Mouse (Mus musculus) CH12.LX (cell line): ENCODE measurements at regions not wholly inside any gene's neighbourhood (a gene's known extent, or its start where the extent isn't known, plus 50 kb on each side); places are given as distances from the start of the nearest gene placed in this dataset.

Experiments
- BHLHE40 ChIP-seq: IDR thresholded peaks from 2 replicates; pipeline ENCODE4 v1.6.1; 2011; ENCODE audit warnings: mild to moderate bottlenecking, low read depth, low read length, improper control_type of control experiment
- CTCF ChIP-seq, 2 experiments: IDR thresholded peaks in 1 of 2; conservative IDR thresholded peaks in 1 of 2; 2 replicates each; pipeline ENCODE4 v1.5.1; 2011 to 2012; ENCODE audit warnings: low read depth in 2 of 2, low read length in 2 of 2, improper control_type of control experiment in 1 of 2, inconsistent platforms in 1 of 2, mild to moderate bottlenecking in 1 of 2, moderate library complexity in 1 of 2
- ELF1 ChIP-seq: IDR thresholded peaks from 2 replicates; pipeline ENCODE4 v1.6.1; 2014; ENCODE audit warnings: low read depth, mild to moderate bottlenecking, inconsistent platforms, low read length, improper control_type of control experiment
- JUND ChIP-seq: conservative IDR thresholded peaks from 2 replicates; pipeline ENCODE4 v1.6.1; 2011; ENCODE audit warnings: low read depth, low read length, improper control_type of control experiment
- KAT2A ChIP-seq: IDR thresholded peaks from 2 replicates; pipeline ENCODE4 v1.6.1; 2012; ENCODE audit warnings: low read length, improper control_type of control experiment, inconsistent platforms; ENCODE audit not compliant: insufficient replicate concordance
- MAFK ChIP-seq: IDR thresholded peaks from 2 replicates; pipeline ENCODE4 v1.6.1; 2011; ENCODE audit warnings: low read length, improper control_type of control experiment; ENCODE audit not compliant: insufficient replicate concordance
- MAZ ChIP-seq: IDR thresholded peaks from 2 replicates; pipeline ENCODE4 v1.6.1; 2012; ENCODE audit warnings: low read depth, mild to moderate bottlenecking, inconsistent platforms, low read length, improper control_type of control experiment, moderate library complexity
- PAX5 ChIP-seq: IDR thresholded peaks from 2 replicates; pipeline ENCODE4 v1.6.1; 2012; ENCODE audit warnings: low read length, inconsistent platforms, mixed read lengths

GRCm38 (mm10) chrX:166945915-166946314 is 263.2 kb downstream of the Tmsb4x start:
- TF ChIP-seq MAZ (no peak), PAX5 (no peak), ELF1 (no peak), CTCF (conservative IDR thresholded peaks at IDR 0.05 in 1 of 2, IDR thresholded peaks at IDR 0.05 in 1 of 2; ENCODE audit: low read depth in 2 of 2, low read length in 2 of 2) (no peak), BHLHE40 (no peak), JUND (no peak), MAFK (no peak), KAT2A (no peak)
